Mouse (Mus musculus): Measurements from ENCODE around the gene Asl.
A peak's percentile ranks its signal among the peaks of the same experiment; 100 is the strongest.

The Asl gene

DNA sequence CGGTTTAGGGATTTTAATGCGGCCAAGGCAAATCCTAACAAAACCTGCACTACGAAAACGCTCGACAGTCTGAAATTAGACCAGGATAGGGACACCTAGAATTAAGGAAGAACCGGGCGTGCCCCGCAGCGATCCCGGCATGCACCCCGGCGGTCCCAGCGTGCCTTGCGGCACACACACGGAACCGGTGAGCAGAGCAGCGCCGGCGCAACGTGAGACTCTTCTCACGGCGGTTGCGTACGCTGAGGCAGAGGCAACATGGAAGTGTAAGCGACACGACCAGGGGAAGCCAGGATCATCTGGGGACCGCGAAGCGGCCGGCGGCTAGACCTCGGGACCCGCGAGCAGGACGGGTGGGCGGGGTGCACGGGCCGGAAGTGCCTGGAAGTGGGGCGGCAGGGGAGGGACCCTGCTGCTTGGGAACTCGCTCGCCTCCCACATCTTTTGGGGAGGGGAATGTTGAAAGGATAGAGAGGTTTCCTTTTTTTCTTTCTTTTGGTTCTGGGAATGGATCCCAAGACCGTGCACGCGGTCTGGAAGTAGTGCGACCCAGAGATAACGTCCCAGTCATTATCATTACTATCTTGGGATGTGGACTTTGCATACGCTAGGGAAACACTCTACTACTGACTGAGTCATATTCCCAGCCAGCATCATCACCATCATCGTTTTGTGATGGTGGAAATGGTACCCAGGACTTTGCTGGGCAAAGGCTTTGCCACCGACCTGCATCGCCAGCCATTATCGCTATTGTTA, at the start of gene Asl, which contains the start of gene Crcp:
Gene Asl, minus strand, starts transcription at position 106 of the 756 bp plus-strand sequence.
Gene Crcp, plus strand, starts transcription at position 149 of the 756 bp plus-strand sequence.
- no peaks in the 10 kb centered on the region for H3K27me3 ChIP-seq (ENCODE audit: insufficient read depth, low read length)
- TF ChIP-seq POU5F1 (IDR thresholded peaks at IDR 0.05; ENCODE audit: borderline replicate concordance, low read length) = no peak
- no peak for TF ChIP-seq CTCF (conservative IDR thresholded peaks at IDR 0.05; ENCODE audit: low read length)
- TF ChIP-seq NANOG (IDR thresholded peaks at IDR 0.05; ENCODE audit: borderline replicate concordance, low read length) = no peak
- peaks cover 5% of the 10 kb centered on the region; the same call in 1 of the 2 replicates for H3K36me3 ChIP-seq (ENCODE audit: insufficient read depth, low read length)
- peaks cover 55% of the 10 kb centered on the region for H3K4me1 ChIP-seq (replicated peaks; ENCODE audit: low read depth, low read length)
- H3K9me3 ChIP-seq (ENCODE audit: low read length) = no peaks in the 10 kb centered on the region
- peak within 1 kb of the TSS; percentile 87 for H3K4me3 ChIP-seq (replicated peaks; ENCODE audit: low read length)

DNA sequence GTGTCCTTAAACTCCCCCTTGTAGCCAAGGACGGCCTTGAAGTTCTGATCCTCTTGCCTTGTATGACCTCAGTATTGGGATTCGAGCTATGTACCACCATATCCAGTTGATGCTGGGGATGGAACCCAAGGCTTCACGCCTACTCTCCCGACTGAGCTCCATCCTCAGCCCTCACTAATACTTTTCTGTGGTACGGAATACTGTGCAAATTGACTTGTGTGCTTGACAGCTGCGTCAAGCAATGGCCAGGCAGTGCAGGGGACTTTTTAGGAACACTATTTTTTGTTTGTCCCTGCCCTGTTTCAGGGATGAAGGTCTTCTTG, 49.7 kb upstream of the Asl start:
- H3K4me3 ChIP-seq (replicated peaks; ENCODE audit: low read length) = peak overlapping the region; percentile 91
- peaks cover 53% of the 10 kb centered on the region for H3K4me1 ChIP-seq (replicated peaks; ENCODE audit: low read depth, low read length)
- peaks cover 33% of the 10 kb centered on the region for H3K36me3 ChIP-seq (ENCODE audit: insufficient read depth, low read length)
- peaks cover 28% of the 10 kb centered on the region for H3K27me3 ChIP-seq (ENCODE audit: insufficient read depth, low read length)
- H3K9me3 ChIP-seq (ENCODE audit: low read length) = peaks cover 6% of the 10 kb centered on the region
- TF ChIP-seq POU5F1 (IDR thresholded peaks at IDR 0.05; ENCODE audit: borderline replicate concordance, low read length) (no peak), CTCF (conservative IDR thresholded peaks at IDR 0.05; ENCODE audit: low read length) (no peak), NANOG (IDR thresholded peaks at IDR 0.05; ENCODE audit: borderline replicate concordance, low read length) (no peak)

DNA sequence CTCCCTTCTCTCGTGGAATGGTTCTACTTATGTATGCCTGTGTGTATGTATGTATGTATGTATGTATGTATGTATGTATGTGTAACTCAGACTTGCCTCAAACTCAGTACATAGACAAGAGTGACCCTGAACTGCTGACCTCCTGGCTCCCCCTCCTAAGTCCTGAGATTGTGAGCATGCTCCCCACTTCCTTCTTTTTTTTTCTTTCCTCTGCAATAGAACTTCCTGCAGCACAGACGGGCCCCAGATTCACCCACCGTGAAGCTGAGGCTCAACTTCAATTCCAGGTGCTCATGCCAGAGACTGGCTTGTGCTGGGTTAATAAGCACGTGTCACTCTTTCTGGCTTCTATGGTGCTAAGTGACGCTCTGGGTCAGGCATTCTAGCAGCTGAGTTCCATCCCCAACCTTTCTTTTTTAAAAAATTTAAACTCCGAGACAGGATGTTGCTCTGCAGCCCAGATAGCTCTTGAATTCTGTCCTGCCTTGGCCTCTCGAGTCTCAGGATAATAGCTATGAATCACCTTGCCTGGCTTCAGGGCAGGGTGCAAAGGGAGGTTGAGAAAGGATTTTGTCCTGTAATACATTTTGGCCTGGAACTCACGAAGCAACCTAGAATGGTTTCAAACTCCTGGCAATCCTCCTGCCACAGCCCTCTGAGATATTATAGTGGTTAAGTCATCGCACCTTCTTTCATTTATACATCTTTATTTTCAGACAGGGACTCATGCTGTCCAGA, 49.2 kb upstream of the Asl start:
- peaks cover 6% of the 10 kb centered on the region for H3K9me3 ChIP-seq (ENCODE audit: low read length)
- H3K27me3 ChIP-seq (ENCODE audit: insufficient read depth, low read length) = peaks cover 30% of the 10 kb centered on the region
- H3K4me1 ChIP-seq (replicated peaks; ENCODE audit: low read depth, low read length) = peaks cover 49% of the 10 kb centered on the region
- TF ChIP-seq CTCF (conservative IDR thresholded peaks at IDR 0.05; ENCODE audit: low read length) (no peak), NANOG (IDR thresholded peaks at IDR 0.05; ENCODE audit: borderline replicate concordance, low read length) (no peak), POU5F1 (IDR thresholded peaks at IDR 0.05; ENCODE audit: borderline replicate concordance, low read length) (no peak)
- no peak overlapping the region for H3K4me3 ChIP-seq (replicated peaks; ENCODE audit: low read length)
- peaks cover 27% of the 10 kb centered on the region for H3K36me3 ChIP-seq (ENCODE audit: insufficient read depth, low read length)

DNA sequence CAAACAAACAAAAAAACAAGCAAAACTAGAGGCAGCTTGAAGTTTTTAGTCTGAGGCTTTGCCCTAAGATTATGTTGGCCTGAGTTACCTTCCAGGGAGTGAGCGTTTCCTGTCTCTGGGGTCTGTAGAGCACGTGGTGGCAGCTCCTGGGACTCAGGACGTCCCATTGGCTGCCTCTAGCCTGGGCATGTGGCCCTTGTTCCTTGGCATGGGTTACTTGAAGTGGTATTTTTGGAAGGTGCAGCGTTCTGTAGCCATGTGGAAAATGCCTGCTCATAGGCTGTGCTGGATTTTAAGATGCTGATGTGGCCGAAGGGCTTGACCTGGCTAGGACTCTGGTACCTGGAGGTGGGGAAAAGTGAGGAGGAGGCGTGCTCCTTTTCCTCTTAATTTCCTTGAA, 47.3 kb upstream of the Asl start:
- peaks cover 2% of the 10 kb centered on the region for H3K9me3 ChIP-seq (ENCODE audit: low read length)
- peaks cover 37% of the 10 kb centered on the region for H3K27me3 ChIP-seq (ENCODE audit: insufficient read depth, low read length)
- H3K36me3 ChIP-seq (ENCODE audit: insufficient read depth, low read length) = peaks cover 10% of the 10 kb centered on the region
- H3K4me3 ChIP-seq (replicated peaks; ENCODE audit: low read length) = no peak overlapping the region
- H3K4me1 ChIP-seq (replicated peaks; ENCODE audit: low read depth, low read length) = peaks cover 46% of the 10 kb centered on the region
- TF ChIP-seq CTCF (conservative IDR thresholded peaks at IDR 0.05; ENCODE audit: low read length) (no peak), NANOG (IDR thresholded peaks at IDR 0.05; ENCODE audit: borderline replicate concordance, low read length) (no peak), POU5F1 (IDR thresholded peaks at IDR 0.05; ENCODE audit: borderline replicate concordance, low read length) (no peak)

DNA sequence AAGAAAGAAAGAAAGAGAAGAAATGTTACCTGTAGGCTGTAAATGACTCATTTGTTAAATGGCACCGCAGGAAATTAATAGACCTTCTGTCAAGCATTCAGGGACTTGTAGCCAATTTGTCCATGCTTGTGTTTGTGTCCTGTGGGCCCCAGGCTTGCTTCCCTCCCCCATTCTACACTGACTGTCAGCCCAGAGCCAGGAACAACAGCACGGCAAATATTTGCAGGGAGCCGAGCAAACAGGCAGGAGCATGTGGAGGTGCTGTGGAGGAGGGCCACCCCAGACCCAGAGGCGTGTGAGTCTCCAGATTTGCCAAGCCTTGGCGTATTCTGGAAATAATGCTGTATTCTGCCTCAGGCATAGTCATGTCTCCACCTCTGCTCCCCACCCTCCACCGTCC, 45.4 kb upstream of the Asl start:
- no peak for TF ChIP-seq CTCF (conservative IDR thresholded peaks at IDR 0.05; ENCODE audit: low read length)
- TF ChIP-seq NANOG (IDR thresholded peaks at IDR 0.05; ENCODE audit: borderline replicate concordance, low read length) = no peak
- TF ChIP-seq POU5F1 (IDR thresholded peaks at IDR 0.05; ENCODE audit: borderline replicate concordance, low read length) = no peak
- no peak overlapping the region for H3K4me3 ChIP-seq (replicated peaks; ENCODE audit: low read length)

DNA sequence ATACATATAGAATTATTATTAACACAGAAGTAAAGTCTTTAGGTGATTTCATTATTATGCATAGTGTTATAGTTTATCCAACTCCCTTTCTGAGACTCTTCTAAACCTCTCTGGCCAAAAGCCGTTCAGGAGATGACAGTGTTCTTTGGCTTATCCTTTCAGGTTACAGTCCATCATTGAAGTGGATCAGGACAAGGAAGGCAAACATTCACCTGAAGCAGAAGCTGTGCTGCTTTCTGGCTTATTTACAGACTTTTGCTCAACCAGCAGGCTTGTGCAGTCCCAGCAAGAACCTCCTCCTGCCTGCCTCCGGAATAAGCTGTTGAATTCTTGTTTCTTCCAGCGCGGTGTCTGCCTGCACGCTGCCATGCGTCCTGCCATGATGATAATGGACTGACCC, 44.0 kb upstream of the Asl start, which contains the start of gene Tpst1:
Gene Tpst1, plus strand, starts transcription at position 301 of the 400 bp plus-strand sequence.
- no peak within 1 kb of the TSS for H3K4me3 ChIP-seq (replicated peaks; ENCODE audit: low read length)
- no peak for TF ChIP-seq CTCF (conservative IDR thresholded peaks at IDR 0.05; ENCODE audit: low read length)
- TF ChIP-seq POU5F1 (IDR thresholded peaks at IDR 0.05; ENCODE audit: borderline replicate concordance, low read length) = no peak
- H3K27me3 ChIP-seq (ENCODE audit: insufficient read depth, low read length) = peaks cover 37% of the 10 kb centered on the region
- H3K4me1 ChIP-seq (replicated peaks; ENCODE audit: low read depth, low read length) = peaks cover 29% of the 10 kb centered on the region
- H3K36me3 ChIP-seq (ENCODE audit: insufficient read depth, low read length) = no peaks in the 10 kb centered on the region
- no peaks in the 10 kb centered on the region for H3K9me3 ChIP-seq (ENCODE audit: low read length)

More for the DNA sequence above, 45.4 kb upstream of the Asl start:
- peaks cover 41% of the 10 kb centered on the region for H3K27me3 ChIP-seq (ENCODE audit: insufficient read depth, low read length)
- H3K9me3 ChIP-seq (ENCODE audit: low read length) = no peaks in the 10 kb centered on the region
- no peaks in the 10 kb centered on the region for H3K36me3 ChIP-seq (ENCODE audit: insufficient read depth, low read length)
- peaks cover 36% of the 10 kb centered on the region for H3K4me1 ChIP-seq (replicated peaks; ENCODE audit: low read depth, low read length)

DNA sequence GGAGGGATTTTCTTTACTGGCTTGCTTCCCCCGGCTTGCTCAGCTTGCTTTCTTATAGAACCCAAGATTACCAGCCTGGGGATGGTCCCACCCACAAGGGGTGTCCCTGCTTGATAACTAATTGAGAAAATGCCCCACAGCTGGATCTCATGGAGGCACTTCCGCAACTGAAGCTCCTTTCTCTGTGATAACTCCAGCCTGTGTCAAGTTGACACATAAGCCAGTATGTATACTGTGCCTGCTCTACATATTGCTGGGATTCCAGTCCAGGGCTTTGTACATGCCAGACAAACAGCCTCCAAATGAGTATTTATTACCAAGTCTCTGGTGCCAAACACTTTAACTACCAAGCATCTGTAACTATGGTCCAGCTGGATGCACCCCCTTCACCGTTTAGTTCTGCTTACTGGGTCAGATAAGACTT, 38.8 kb upstream of the Asl start:
- Histone ChIP-seq H3K4me1 (replicated peaks; ENCODE audit: low read depth, low read length) (no peaks in the 10 kb centered on the region), H3K27me3 (ENCODE audit: insufficient read depth, low read length) (peaks cover 18% of the 10 kb centered on the region), H3K36me3 (ENCODE audit: insufficient read depth, low read length) (no peaks in the 10 kb centered on the region), H3K4me3 (replicated peaks; ENCODE audit: low read length) (no peak overlapping the region), H3K9me3 (ENCODE audit: low read length) (no peaks in the 10 kb centered on the region)
- no peak for TF ChIP-seq POU5F1 (IDR thresholded peaks at IDR 0.05; ENCODE audit: borderline replicate concordance, low read length)
- TF ChIP-seq CTCF (conservative IDR thresholded peaks at IDR 0.05; ENCODE audit: low read length) = no peak
- TF ChIP-seq NANOG (IDR thresholded peaks at IDR 0.05; ENCODE audit: borderline replicate concordance, low read length) = no peak

DNA sequence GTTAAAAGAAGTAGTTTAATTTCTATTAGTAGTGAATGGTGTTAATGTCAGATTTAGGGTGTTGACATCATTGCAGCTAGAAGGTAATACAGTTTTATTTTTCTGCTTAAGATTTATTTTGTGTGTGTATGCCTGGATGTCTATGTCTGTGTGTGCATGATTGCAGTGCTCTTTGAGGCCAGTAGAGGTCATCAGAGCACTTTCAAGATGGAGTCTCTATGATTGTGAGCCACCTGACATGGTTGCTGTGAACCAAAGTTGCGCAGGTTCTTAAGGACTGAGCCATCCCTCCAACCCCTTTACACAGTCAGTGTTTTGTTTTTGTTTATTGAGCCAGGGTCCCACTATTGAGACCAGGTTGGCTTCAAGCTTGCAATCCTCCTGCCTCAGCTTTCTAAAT, 36.5 kb upstream of the Asl start:
- Histone ChIP-seq H3K27me3 (ENCODE audit: insufficient read depth, low read length) (peaks cover 11% of the 10 kb centered on the region), H3K4me1 (replicated peaks; ENCODE audit: low read depth, low read length) (no peaks in the 10 kb centered on the region), H3K9me3 (ENCODE audit: low read length) (no peaks in the 10 kb centered on the region), H3K36me3 (ENCODE audit: insufficient read depth, low read length) (peaks cover 15% of the 10 kb centered on the region), H3K4me3 (replicated peaks; ENCODE audit: low read length) (no peak overlapping the region)
- TF ChIP-seq NANOG (IDR thresholded peaks at IDR 0.05; ENCODE audit: borderline replicate concordance, low read length) (no peak), POU5F1 (IDR thresholded peaks at IDR 0.05; ENCODE audit: borderline replicate concordance, low read length) (no peak), CTCF (conservative IDR thresholded peaks at IDR 0.05; ENCODE audit: low read length) (peak; percentile 93)

Measured in E14TG2a.4 (cell line).